Mouse (Mus musculus) erythroblast, embryonic 14.5 days (primary cell): ENCODE results near the gene Asap3.

ENCODE experiments used
- GATA1 ChIP-seq: IDR thresholded peaks from 2 replicates; pipeline ENCODE4 v1.6.1; 2012; ENCODE audit warnings: low read length, inconsistent platforms, mixed read lengths
- TAL1 ChIP-seq: IDR thresholded peaks from 3 replicates; pipeline ENCODE4 v1.6.1; 2012; ENCODE audit warnings: low read length, inconsistent platforms, mixed read lengths

- TF ChIP-seq TAL1 (no peak), GATA1 (no peak)
Measured at GRCm38 (mm10) chr4:136242065-136242703, 36.0 kb downstream of the Asap3 start.
